18 mouse cellular contexts compared by ENCODE assay signal in the genomic region with DNA sequence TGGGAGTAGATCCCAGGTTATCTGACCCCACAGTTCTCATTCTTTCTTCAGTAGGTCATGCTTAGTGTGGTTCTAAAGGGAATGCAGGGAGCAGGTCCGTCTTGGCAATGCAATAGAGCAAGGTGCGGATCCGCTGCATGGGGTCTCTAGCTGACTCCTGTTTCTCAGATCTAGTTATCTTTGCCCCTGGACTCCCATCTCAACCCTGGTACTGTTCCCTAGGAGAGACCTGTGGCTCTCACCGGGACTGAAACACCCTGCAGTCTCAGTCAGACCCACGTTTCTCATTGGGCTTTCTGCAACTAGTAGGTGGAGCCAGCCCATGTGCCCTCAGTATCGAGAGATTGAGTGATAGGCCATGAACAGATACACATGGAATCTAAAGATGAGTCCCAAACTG. TPM values are rescaled to one million over a fixed set of nuclear protein-coding genes. Genes with fewer than 3 reads are reported as not detected.
A peak's percentile ranks its signal among the peaks of the same experiment; 100 is the strongest.
DNase-seq lines count a peak whose midpoint lies in the region; ATAC-seq and TF ChIP-seq lines count a peak whose summit lies in the region.
"Had no signal": no experiment of that assay in that cellular context is flagged by ENCODE, and none has a peak within 500 bp of the region (broad histone marks: within the 10 kb centered on the region; RNA-seq: fewer than 3 reads in every experiment).

No protein-coding gene starts in this region.

- H3K27ac ChIP-seq in heart, embryonic 10.5 days: peak overlapping the region; percentile 85
- H3K27ac ChIP-seq in liver, postnatal 0 days (ENCODE audit: low read depth): 0 out of 2 replicates have a peak overlapping the region, but pooled peaks have one; percentile 11
- H3K27ac ChIP-seq in liver, embryonic 12.5 days: no peak overlapping the region; the same call in 1 of the 2 replicates
- peak overlapping the region; percentile 74; the same call in 1 of the 2 replicates for H3K27ac ChIP-seq in embryonic facial prominence, embryonic 15.5 days (replicated peaks)
- peak overlapping the region; percentile 49; the same call in 1 of the 2 replicates for H3K27ac ChIP-seq in stomach, embryonic 14.5 days (ENCODE audit: low read length)
- H3K27ac ChIP-seq: midbrain, embryonic 13.5 days had no signal

- no peaks in the 10 kb centered on the region for H3K9me3 ChIP-seq in heart, embryonic 10.5 days
- H3K9me3 ChIP-seq in liver, postnatal 0 days (ENCODE audit: low read length): no peaks in the 10 kb centered on the region
- no peaks in the 10 kb centered on the region for H3K9me3 ChIP-seq in liver, embryonic 12.5 days (replicated peaks)
- no peaks in the 10 kb centered on the region for H3K9me3 ChIP-seq in embryonic facial prominence, embryonic 15.5 days (replicated peaks)
- H3K9me3 ChIP-seq in stomach, embryonic 14.5 days (ENCODE audit: control insufficient read depth, low read depth, low read length): no peaks in the 10 kb centered on the region
- H3K9me3 ChIP-seq: midbrain, embryonic 13.5 days; neural tube, embryonic 13.5 days had no signal

- DNase-seq in heart, embryonic 10.5 days (ENCODE audit: low spot score): no peak
- DNase-seq in heart, adult 8-10 months (ENCODE audit: low spot score): no peak
- DNase-seq in liver, postnatal 0 days: no peak
- no peak for DNase-seq in thymus, postnatal 10 days (ENCODE audit: low spot score in 2 of 2)
- no peak for DNase-seq in spleen, adult 18-20 months
- DNase-seq: right cerebral cortex, adult 18-20 months had no signal

- TF ChIP-seq CTCF in liver, postnatal 0 days (IDR thresholded peaks at IDR 0.05; ENCODE audit: low read depth): no peak

- no peak for ATAC-seq in liver, postnatal 0 days
- no peak for ATAC-seq in liver, embryonic 12.5 days
- no peak for ATAC-seq in embryonic facial prominence, embryonic 15.5 days (ENCODE audit: insufficient number of reproducible peaks, low FRiP score, low TSS enrichment, low read depth)
- no peak for ATAC-seq in stomach, embryonic 14.5 days (ENCODE audit: insufficient number of reproducible peaks, insufficient read depth, low FRiP score, low read depth)
- ATAC-seq: CD4-positive, CD25-positive, alpha-beta regulatory T cell, adult 4 months; forebrain, embryonic 16.5 days; midbrain, embryonic 13.5 days had no signal

- H3K4me1 ChIP-seq in heart, embryonic 10.5 days: peaks cover 100% of the 10 kb centered on the region
- peaks cover 45% of the 10 kb centered on the region for H3K4me1 ChIP-seq in liver, postnatal 0 days (ENCODE audit: insufficient read depth)
- H3K4me1 ChIP-seq in liver, embryonic 12.5 days: peaks cover 96% of the 10 kb centered on the region
- peaks cover 100% of the 10 kb centered on the region for H3K4me1 ChIP-seq in embryonic facial prominence, embryonic 15.5 days
- H3K4me1 ChIP-seq in stomach, embryonic 14.5 days (ENCODE audit: control insufficient read depth, insufficient read depth, low read length): peaks cover 84% of the 10 kb centered on the region

- peaks cover 13% of the 10 kb centered on the region for H3K36me3 ChIP-seq in heart, embryonic 10.5 days
- H3K36me3 ChIP-seq in liver, postnatal 0 days (replicated peaks; ENCODE audit: insufficient read depth, low read length): no peaks in the 10 kb centered on the region
- H3K36me3 ChIP-seq in liver, embryonic 12.5 days: no peaks in the 10 kb centered on the region
- no peaks in the 10 kb centered on the region for H3K36me3 ChIP-seq in embryonic facial prominence, embryonic 15.5 days
- no peaks in the 10 kb centered on the region for H3K36me3 ChIP-seq in stomach, embryonic 14.5 days (ENCODE audit: control insufficient read depth, insufficient read depth, low read length)
- H3K36me3 ChIP-seq: midbrain, embryonic 13.5 days; neural tube, embryonic 13.5 days had no signal

- H3K4me2 ChIP-seq in liver, postnatal 0 days (ENCODE audit: low read depth, low read length): no peak overlapping the region
- H3K4me2 ChIP-seq in liver, embryonic 12.5 days: no peak overlapping the region
- H3K4me2 ChIP-seq in embryonic facial prominence, embryonic 15.5 days (replicated peaks): no peak overlapping the region
- H3K4me2 ChIP-seq in stomach, embryonic 14.5 days (replicated peaks; ENCODE audit: low read depth, low read length): no peak overlapping the region
- H3K4me2 ChIP-seq: midbrain, embryonic 13.5 days had no signal

- no peaks in the 10 kb centered on the region for H3K27me3 ChIP-seq in heart, embryonic 10.5 days (ENCODE audit: insufficient read depth, poor library complexity, severe bottlenecking)
- no peaks in the 10 kb centered on the region for H3K27me3 ChIP-seq in liver, postnatal 0 days (ENCODE audit: insufficient read depth, low read length)
- H3K27me3 ChIP-seq in liver, embryonic 12.5 days (replicated peaks): peaks cover 36% of the 10 kb centered on the region
- H3K27me3 ChIP-seq in embryonic facial prominence, embryonic 15.5 days: no peaks in the 10 kb centered on the region
- H3K27me3 ChIP-seq in stomach, embryonic 14.5 days (ENCODE audit: control insufficient read depth, insufficient read depth, low read length): no peaks in the 10 kb centered on the region

- no peak for TF ChIP-seq EP300 in liver, postnatal 0 days (IDR thresholded peaks at IDR 0.05; ENCODE audit: low read depth)

- WGBS in heart, embryonic 10.5 days: 37% methylated on average over 6 of the region's 6 CpGs
- 47% methylated on average over 6 of the region's 6 CpGs for WGBS in liver, postnatal 0 days (ENCODE audit: insufficient replicate concordance)
- whole genome bisulfite sequencing in liver, embryonic 12.5 days (ENCODE audit: insufficient replicate concordance): 41% methylated on average over 6 of the region's 6 CpGs
- 54% methylated on average over 6 of the region's 6 CpGs for WGBS in embryonic facial prominence, embryonic 15.5 days
- WGBS in stomach, embryonic 14.5 days: 56% methylated on average over 6 of the region's 6 CpGs

- H3K9ac ChIP-seq in liver, postnatal 0 days (replicated peaks): no peak overlapping the region
- no peak overlapping the region for H3K9ac ChIP-seq in liver, embryonic 12.5 days
- H3K9ac ChIP-seq in embryonic facial prominence, embryonic 15.5 days: no peak overlapping the region
- no peak overlapping the region; the same call in 1 of the 2 replicates for H3K9ac ChIP-seq in stomach, embryonic 14.5 days (replicated peaks; ENCODE audit: low read depth, low read length)
- H3K9ac ChIP-seq: midbrain, embryonic 13.5 days; neural tube, embryonic 13.5 days had no signal

- peak overlapping the region; percentile 37; the same call in 1 of the 2 replicates for H3K4me3 ChIP-seq in heart, embryonic 10.5 days
- H3K4me3 ChIP-seq in liver, postnatal 0 days (ENCODE audit: low read depth, low read length): no peak overlapping the region
- no peak overlapping the region for H3K4me3 ChIP-seq in liver, embryonic 12.5 days
- no peak overlapping the region for H3K4me3 ChIP-seq in embryonic facial prominence, embryonic 15.5 days (replicated peaks)
- no peak overlapping the region for H3K4me3 ChIP-seq in stomach, embryonic 14.5 days (ENCODE audit: low read depth, low read length)
- H3K4me3 ChIP-seq: midbrain, embryonic 13.5 days; neural tube, embryonic 13.5 days had no signal

RNA-seq across cellular contexts. Expression of a gene that starts 9.0 kb away (rescaled TPM):
- 52.0 and 58.9 TPM in 2 replicates for polyA plus RNA-seq in heart, embryonic 10.5 days (2016; fragmentation: Nextera tagmentation; extraction: Ambion mirVana)
- total RNA-seq in heart, adult 8-10 months (2022): 100 to 1,000 TPM; 124 to 205 (median 189) TPM
- polyA plus RNA-seq in liver, postnatal 0 days (2015; fragmentation: Nextera tagmentation; extraction: Ambion mirVana): 5.1 TPM in 2 replicates
- 6.4 and 7.3 TPM in 2 replicates for polyA plus RNA-seq in liver, embryonic 12.5 days (2016; fragmentation: Nextera tagmentation; extraction: Ambion mirVana)
- 48.5 and 49.1 TPM in 2 replicates for polyA plus RNA-seq in embryonic facial prominence, embryonic 15.5 days (2015; fragmentation: Nextera tagmentation; extraction: Ambion mirVana)
- polyA plus RNA-seq in stomach, embryonic 14.5 days (2014; fragmentation: Nextera tagmentation; extraction: Ambion mirVana): 42.6 and 44.1 TPM in 2 replicates
- total RNA-seq: hematopoietic stem cell, adult 5-6 weeks had no signal
- polyA plus RNA-seq: CD4-positive, CD25-positive, alpha-beta regulatory T cell, adult 4 months had no signal

RNA-seq across cellular contexts. Expression of a gene that starts 24.5 kb away (rescaled TPM):
- polyA plus RNA-seq in heart, embryonic 10.5 days (2016; fragmentation: Nextera tagmentation; extraction: Ambion mirVana): not detected in 2 replicates
- total RNA-seq in heart, adult 8-10 months (2022): not detected
- polyA plus RNA-seq in liver, postnatal 0 days (2015; fragmentation: Nextera tagmentation; extraction: Ambion mirVana): not detected in 2 replicates
- polyA plus RNA-seq in liver, embryonic 12.5 days (2016; fragmentation: Nextera tagmentation; extraction: Ambion mirVana): not detected in 2 replicates
- not detected in 2 replicates for polyA plus RNA-seq in embryonic facial prominence, embryonic 15.5 days (2015; fragmentation: Nextera tagmentation; extraction: Ambion mirVana)
- polyA plus RNA-seq in stomach, embryonic 14.5 days (2014; fragmentation: Nextera tagmentation; extraction: Ambion mirVana): not detected in 2 replicates
- total RNA-seq: hematopoietic stem cell, adult 5-6 weeks; layer of hippocampus, adult 18-20 months; liver, adult 2 months had no signal
- polyA plus RNA-seq: brain, embryonic 14.5 days; CD4-positive, CD25-positive, alpha-beta regulatory T cell, adult 4 months; cortical plate, adult 2 months; forebrain, embryonic 16.5 days; liver, adult 2 months; midbrain, embryonic 13.5 days; neural tube, embryonic 13.5 days had no signal

RNA-seq across cellular contexts. Expression of a gene that starts 47.3 kb away (rescaled TPM):
- polyA plus RNA-seq in heart, embryonic 10.5 days (2016; fragmentation: Nextera tagmentation; extraction: Ambion mirVana): not detected in 2 replicates
- not detected for total RNA-seq in heart, adult 8-10 months (2022)
- 0.42 and 6.5 TPM in 2 replicates for polyA plus RNA-seq in liver, postnatal 0 days (2015; fragmentation: Nextera tagmentation; extraction: Ambion mirVana)
- not detected in 2 replicates for polyA plus RNA-seq in liver, embryonic 12.5 days (2016; fragmentation: Nextera tagmentation; extraction: Ambion mirVana)
- polyA plus RNA-seq in embryonic facial prominence, embryonic 15.5 days (2015; fragmentation: Nextera tagmentation; extraction: Ambion mirVana): not detected in 2 replicates
- polyA plus RNA-seq in stomach, embryonic 14.5 days (2014; fragmentation: Nextera tagmentation; extraction: Ambion mirVana): 1.0 TPM in 1 of 2 replicates, not detected in the other
- total RNA-seq: hematopoietic stem cell, adult 5-6 weeks; layer of hippocampus, adult 18-20 months had no signal
- polyA plus RNA-seq: brain, embryonic 14.5 days; CD4-positive, CD25-positive, alpha-beta regulatory T cell, adult 4 months; cortical plate, adult 2 months; forebrain, embryonic 16.5 days; midbrain, embryonic 13.5 days; neural tube, embryonic 13.5 days had no signal
